Mouse (Mus musculus): ENCODE measurements around the gene Cenpe. TPM values are rescaled to one million over a fixed set of nuclear protein-coding genes. Genes with fewer than 3 reads are reported as not detected.

Gene Cenpe
- polyA plus RNA-seq, 1 experiment from 2014 or later, result 13.3 TPM

GRCm38 (mm10) chr3:135251825-135252224 is 39.5 kb downstream of the Cenpe start:
- Histone ChIP-seq H3K27me3 (ENCODE audit: insufficient read depth, low read length) (no peaks in the 10 kb centered on the region), H3K4me3 (replicated peaks; ENCODE audit: low read depth, low read length) (no peak overlapping the region), H3K27ac (no peak overlapping the region), H3K4me2 (ENCODE audit: low read length) (no peak overlapping the region), H3K4me1 (replicated peaks; ENCODE audit: insufficient read depth, low read length) (no peaks in the 10 kb centered on the region; the same call in 1 of the 2 replicates), H3K36me3 (ENCODE audit: insufficient read depth, low read length) (peaks cover 8% of the 10 kb centered on the region), H3K9me3 (replicated peaks; ENCODE audit: low read length) (no peaks in the 10 kb centered on the region), H3K9ac (ENCODE audit: low read depth, low read length) (no peak overlapping the region)
- ATAC-seq (replicated peaks; ENCODE audit: low FRiP score, low read depth) (no peak), DNase-seq (ENCODE audit: low spot score) (no peak)
- no peak for TF ChIP-seq CTCF (IDR thresholded peaks at IDR 0.05; ENCODE audit: low read depth)
- 94% methylated on average over 6 of the region's 6 CpGs for WGBS

GRCm38 (mm10) chr3:135254784-135255183 is 42.4 kb downstream of the Cenpe start:
- Histone ChIP-seq H3K27me3 (ENCODE audit: insufficient read depth, low read length) (no peaks in the 10 kb centered on the region), H3K9ac (ENCODE audit: low read depth, low read length) (no peak overlapping the region), H3K4me2 (ENCODE audit: low read length) (no peak overlapping the region), H3K4me3 (replicated peaks; ENCODE audit: low read depth, low read length) (no peak overlapping the region), H3K36me3 (ENCODE audit: insufficient read depth, low read length) (peaks cover 15% of the 10 kb centered on the region), H3K27ac (no peak overlapping the region), H3K4me1 (replicated peaks; ENCODE audit: insufficient read depth, low read length) (no peaks in the 10 kb centered on the region; the same call in 1 of the 2 replicates), H3K9me3 (replicated peaks; ENCODE audit: low read length) (no peaks in the 10 kb centered on the region)
- DNase-seq (ENCODE audit: low spot score) (peak; percentile 52), ATAC-seq (replicated peaks; ENCODE audit: low FRiP score, low read depth) (no peak)
- TF ChIP-seq CTCF (IDR thresholded peaks at IDR 0.05; ENCODE audit: low read depth), result no peak

- Histone ChIP-seq H3K4me1 (replicated peaks; ENCODE audit: insufficient read depth, low read length) (no peaks in the 10 kb centered on the region; the same call in 1 of the 2 replicates), H3K4me2 (ENCODE audit: low read length) (no peak overlapping the region), H3K9me3 (replicated peaks; ENCODE audit: low read length) (no peaks in the 10 kb centered on the region), H3K9ac (ENCODE audit: low read depth, low read length) (no peak overlapping the region), H3K27ac (no peak overlapping the region), H3K36me3 (ENCODE audit: insufficient read depth, low read length) (peaks cover 17% of the 10 kb centered on the region; the same call in 1 of the 2 replicates), H3K27me3 (ENCODE audit: insufficient read depth, low read length) (no peaks in the 10 kb centered on the region), H3K4me3 (replicated peaks; ENCODE audit: low read depth, low read length) (no peak overlapping the region)
- ATAC-seq (replicated peaks; ENCODE audit: low FRiP score, low read depth) (no peak), DNase-seq (ENCODE audit: low spot score) (no peak)
- 90% methylated on average over 10 of the region's 10 CpGs for WGBS
- TF ChIP-seq CTCF (IDR thresholded peaks at IDR 0.05; ENCODE audit: low read depth), result no peak
Measured at GRCm38 (mm10) chr3:135258919-135259318, 46.6 kb downstream of the Cenpe start.

- 61% methylated on average over 7 of the region's 7 CpGs for WGBS
- Histone ChIP-seq H3K4me3 (replicated peaks; ENCODE audit: low read depth, low read length) (no peak overlapping the region), H3K4me2 (ENCODE audit: low read length) (no peak overlapping the region), H3K9me3 (replicated peaks; ENCODE audit: low read length) (no peaks in the 10 kb centered on the region), H3K27me3 (ENCODE audit: insufficient read depth, low read length) (no peaks in the 10 kb centered on the region), H3K27ac (no peak overlapping the region), H3K36me3 (ENCODE audit: insufficient read depth, low read length) (peaks cover 26% of the 10 kb centered on the region; the same call in 1 of the 2 replicates), H3K9ac (ENCODE audit: low read depth, low read length) (no peak overlapping the region), H3K4me1 (replicated peaks; ENCODE audit: insufficient read depth, low read length) (no peaks in the 10 kb centered on the region; the same call in 1 of the 2 replicates)
- DNase-seq (ENCODE audit: low spot score) (no peak), ATAC-seq (replicated peaks; ENCODE audit: low FRiP score, low read depth) (no peak)
- TF ChIP-seq CTCF (IDR thresholded peaks at IDR 0.05; ENCODE audit: low read depth), result no peak
Measured at GRCm38 (mm10) chr3:135260233-135260632, 47.9 kb downstream of the Cenpe start.

- 72% methylated on average over 5 of the region's 5 CpGs for WGBS
- no peak for ATAC-seq (replicated peaks; ENCODE audit: low FRiP score, low read depth)
- Histone ChIP-seq H3K4me1 (replicated peaks; ENCODE audit: insufficient read depth, low read length) (no peaks in the 10 kb centered on the region), H3K4me3 (replicated peaks; ENCODE audit: low read depth, low read length) (no peak overlapping the region), H3K9ac (ENCODE audit: low read depth, low read length) (no peak overlapping the region), H3K36me3 (ENCODE audit: insufficient read depth, low read length) (peaks cover 31% of the 10 kb centered on the region), H3K9me3 (replicated peaks; ENCODE audit: low read length) (no peaks in the 10 kb centered on the region), H3K27ac (peak overlapping the region; percentile 75), H3K27me3 (ENCODE audit: insufficient read depth, low read length) (no peaks in the 10 kb centered on the region), H3K4me2 (ENCODE audit: low read length) (no peak overlapping the region)
- DNase-seq (ENCODE audit: low spot score), result no peak
- TF ChIP-seq CTCF (IDR thresholded peaks at IDR 0.05; ENCODE audit: low read depth), result no peak
Measured at GRCm38 (mm10) chr3:135268616-135269015, 56.3 kb downstream of the Cenpe start.

GRCm38 (mm10) chr3:135269391-135269990 is 57.2 kb downstream of the Cenpe start:
- H3K27me3 ChIP-seq (ENCODE audit: insufficient read depth, low read length), result no peaks in the 10 kb centered on the region
- 48% methylated on average over 10 of the region's 10 CpGs for WGBS
- H3K9me3 ChIP-seq (replicated peaks; ENCODE audit: low read length), result no peaks in the 10 kb centered on the region
- no peak overlapping the region for H3K9ac ChIP-seq (ENCODE audit: low read depth, low read length)
- no peak for TF ChIP-seq CTCF (IDR thresholded peaks at IDR 0.05; ENCODE audit: low read depth)
- no peaks in the 10 kb centered on the region for H3K4me1 ChIP-seq (replicated peaks; ENCODE audit: insufficient read depth, low read length)
- DNase-seq (ENCODE audit: low spot score), result peak; percentile 28
- no peak overlapping the region for H3K4me3 ChIP-seq (replicated peaks; ENCODE audit: low read depth, low read length)
- H3K36me3 ChIP-seq (ENCODE audit: insufficient read depth, low read length), result peaks cover 30% of the 10 kb centered on the region
- H3K27ac ChIP-seq, result peak overlapping the region; percentile 75
- H3K4me2 ChIP-seq (ENCODE audit: low read length), result no peak overlapping the region
- peak; percentile 89 for ATAC-seq (replicated peaks; ENCODE audit: low FRiP score, low read depth)

GRCm38 (mm10) chr3:135272627-135273026 is 60.3 kb downstream of the Cenpe start:
- no peaks in the 10 kb centered on the region for H3K9me3 ChIP-seq (replicated peaks; ENCODE audit: low read length)
- H3K4me3 ChIP-seq (replicated peaks; ENCODE audit: low read depth, low read length), result no peak overlapping the region
- no peaks in the 10 kb centered on the region for H3K4me1 ChIP-seq (replicated peaks; ENCODE audit: insufficient read depth, low read length)
- no peak overlapping the region for H3K4me2 ChIP-seq (ENCODE audit: low read length)
- no peak for ATAC-seq (replicated peaks; ENCODE audit: low FRiP score, low read depth)
- no peak for TF ChIP-seq CTCF (IDR thresholded peaks at IDR 0.05; ENCODE audit: low read depth)
- no peak for DNase-seq (ENCODE audit: low spot score)
- 76% methylated on average over 12 of the region's 12 CpGs for WGBS
- H3K27ac ChIP-seq, result no peak overlapping the region
- H3K27me3 ChIP-seq (ENCODE audit: insufficient read depth, low read length), result no peaks in the 10 kb centered on the region
- H3K9ac ChIP-seq (ENCODE audit: low read depth, low read length), result no peak overlapping the region
- 0 out of 2 replicates have a peak, but pooled peaks cover 9% of the 10 kb centered on the region for H3K36me3 ChIP-seq (ENCODE audit: insufficient read depth, low read length)
